Mouse (Mus musculus) liver, embryonic 15.5 days (tissue): ENCODE data around the gene Ctsa. TPM values are rescaled to one million over a fixed set of nuclear protein-coding genes. Genes with fewer than 3 reads are reported as not detected.
"Not testable (repeated sequence)": the region's sequence is repeated elsewhere in the genome, so short reads cannot be mapped to it uniquely, and the experiment has no call there.

Experiments used
- ATAC-seq: fragments of 200-750 bp; cut with Nextera tagmentation; 2 replicates; pipeline ENCODE4 v1.8.0; 2017; ENCODE audit warnings: moderate number of reproducible peaks, mild to moderate bottlenecking, moderate library complexity; ENCODE audit not compliant: insufficient read depth
- H3K27ac ChIP-seq: fragments of 300-500 bp; sonication (generic); replicated peaks from 2 replicates; pipeline ENCODE4 v1.5.1; 2015; ENCODE audit warnings: mild to moderate bottlenecking, inconsistent platforms
- H3K27me3 ChIP-seq: fragments of 300-500 bp; sonication (generic); 2 replicates; pipeline ENCODE4 v1.6.1; 2015; ENCODE audit warnings: mild to moderate bottlenecking, inconsistent platforms
- H3K36me3 ChIP-seq: fragments of 300-500 bp; sonication (generic); replicated peaks from 2 replicates; pipeline ENCODE4 v1.6.1; 2015; ENCODE audit warnings: moderate library complexity, mild to moderate bottlenecking, inconsistent platforms
- H3K4me1 ChIP-seq: fragments of 300-500 bp; sonication (generic); replicated peaks from 2 replicates; pipeline ENCODE4 v1.6.1; 2015; ENCODE audit warnings: inconsistent platforms
- H3K4me2 ChIP-seq: fragments of 300-500 bp; sonication (generic); 2 replicates; pipeline ENCODE4 v1.6.1; 2015; ENCODE audit warnings: moderate library complexity, mild to moderate bottlenecking, inconsistent platforms
- H3K4me3 ChIP-seq: fragments of 300-500 bp; sonication (generic); replicated peaks from 2 replicates; pipeline ENCODE4 v1.5.1; 2015; ENCODE audit warnings: mild to moderate bottlenecking, inconsistent platforms
- H3K9ac ChIP-seq: fragments of 300-500 bp; sonication (generic); 2 replicates; pipeline ENCODE4 v1.6.1; 2015; ENCODE audit warnings: moderate library complexity, mild to moderate bottlenecking, inconsistent platforms
- H3K9me3 ChIP-seq: fragments of 300-500 bp; sonication (generic); replicated peaks from 2 replicates; pipeline ENCODE4 v1.6.1; 2016; ENCODE audit warnings: inconsistent platforms
- WGBS: fragments of 180-500 bp; shearing (Covaris S2); methylation state at CpG from one replicate; pipeline ENCODE4 v1.1.7; 2015; ENCODE audit warnings: mixed read lengths; ENCODE audit not compliant: insufficient replicate concordance; 5-methylcytosine and 5-hydroxymethylcytosine counted together
- polyA plus RNA-seq: library from polyadenylated mRNA; unstranded; fragments of >200 nt; fragmentation: Nextera tagmentation; extraction: Ambion mirVana; gene quantifications from 2 replicates; pipeline ENCODE4 v1.2.1, GENCODE M21; 2015

Ctsa gene
- polyA plus RNA-seq, 1 experiment from 2014 or later = 75.4 TPM

DNA sequence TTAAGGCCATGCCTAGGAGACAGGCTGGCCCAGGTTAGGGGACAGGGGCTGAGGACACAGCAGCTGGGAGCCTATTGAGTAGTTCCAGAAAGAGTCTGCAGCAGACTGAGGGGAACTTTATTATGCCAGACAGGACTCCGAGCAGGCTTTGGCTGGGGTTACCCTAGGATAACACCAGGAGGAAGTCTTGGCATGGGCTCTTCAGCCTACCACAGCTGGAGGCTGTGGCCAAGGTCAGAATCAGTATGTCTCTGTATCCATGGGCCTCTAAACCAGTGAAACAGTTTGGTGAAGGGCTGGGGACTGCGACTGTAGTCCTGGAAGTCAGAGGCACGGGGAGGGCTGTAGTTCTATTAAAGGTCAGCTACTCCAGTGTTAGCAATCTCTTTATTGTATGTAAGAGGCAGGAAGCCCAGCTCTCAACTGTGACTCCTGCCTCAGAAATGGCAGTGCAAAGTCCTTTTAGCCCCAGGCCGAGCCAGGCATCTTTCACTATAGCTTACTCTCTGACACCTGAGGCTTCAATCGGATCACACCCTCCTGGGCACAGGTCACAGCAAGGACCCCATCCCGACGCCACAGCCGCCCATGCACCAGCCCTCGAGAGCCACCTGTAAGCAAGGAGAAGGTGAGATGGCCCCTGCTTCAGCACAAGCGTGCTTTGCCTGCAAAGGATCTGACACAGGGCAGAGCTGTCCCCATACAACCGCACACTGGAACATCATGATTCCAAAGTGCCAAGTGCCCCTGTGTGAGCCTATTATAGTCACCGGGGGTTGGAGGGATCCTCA, 40.1 kb upstream of the Ctsa start:
- Histone ChIP-seq H3K27ac (0 out of 2 replicates have a peak overlapping the region, but pooled peaks have one; percentile 33), H3K4me1 (peaks cover 35% of the 10 kb centered on the region), H3K27me3 (no peaks in the 10 kb centered on the region), H3K4me3 (no peak overlapping the region), H3K9ac (no peak overlapping the region), H3K4me2 (no peak overlapping the region), H3K36me3 (peaks cover 79% of the 10 kb centered on the region), H3K9me3 (no peaks in the 10 kb centered on the region)
- WGBS = 83% methylated on average over 12 of the region's 12 CpGs
- ATAC-seq = no peak

DNA sequence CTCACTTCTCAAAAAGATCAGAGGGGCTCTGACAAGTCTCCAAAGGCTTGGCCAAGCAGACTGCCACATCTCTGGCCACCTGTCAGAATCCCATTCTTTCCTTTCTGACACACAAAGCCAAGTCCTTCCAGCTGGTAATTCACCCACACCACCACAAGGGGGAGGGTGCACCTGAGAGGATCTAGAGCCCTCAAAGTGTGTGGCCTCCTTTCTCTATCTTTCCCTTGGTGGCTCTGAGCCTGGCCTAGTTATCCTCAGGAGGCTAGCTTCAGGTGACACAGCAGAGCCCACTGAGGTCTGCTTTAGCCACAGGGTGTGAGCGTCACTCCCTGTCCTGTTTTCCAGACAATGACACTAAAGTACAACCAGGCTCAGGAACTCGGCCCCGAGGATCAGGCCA, 39.4 kb upstream of the Ctsa start:
- Histone ChIP-seq H3K9ac (no peak overlapping the region), H3K4me2 (no peak overlapping the region), H3K27me3 (no peaks in the 10 kb centered on the region), H3K27ac (peak overlapping the region; percentile 42; the same call in 1 of the 2 replicates), H3K36me3 (peaks cover 82% of the 10 kb centered on the region), H3K4me1 (peaks cover 30% of the 10 kb centered on the region), H3K9me3 (no peaks in the 10 kb centered on the region), H3K4me3 (no peak overlapping the region)
- WGBS = 85% methylated on average over 3 of the region's 3 CpGs
- ATAC-seq = peak; percentile 17; the same call in 1 of the 2 replicates

DNA sequence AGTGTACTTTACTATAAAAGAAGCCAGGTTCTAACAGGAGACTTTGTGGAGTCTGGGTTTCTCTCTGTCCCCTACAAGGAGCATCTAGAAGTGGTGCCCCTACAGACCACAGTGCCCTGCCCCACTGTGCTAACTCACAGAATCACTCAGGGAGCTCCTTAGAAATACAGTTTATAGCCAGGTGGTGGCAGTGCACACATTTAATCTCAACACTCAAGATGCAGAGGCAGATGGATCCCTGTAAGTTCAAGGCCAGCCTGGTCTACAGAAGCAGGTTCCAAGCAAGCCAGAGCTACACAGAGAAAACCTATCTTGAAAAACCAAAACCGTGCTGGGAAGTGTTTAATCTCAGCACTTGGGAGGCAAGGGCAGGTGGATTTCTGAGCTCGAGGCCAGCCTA, 38.9 kb upstream of the Ctsa start:
- 76% methylated on average over 2 of the region's 2 CpGs for WGBS
- no peaks in the 10 kb centered on the region for H3K9me3 ChIP-seq
- no peak overlapping the region for H3K9ac ChIP-seq
- H3K27me3 ChIP-seq = no peaks in the 10 kb centered on the region
- ATAC-seq = no peak
- H3K4me2 ChIP-seq = no peak overlapping the region
- peak overlapping the region; percentile 46; the same call in 1 of the 2 replicates for H3K27ac ChIP-seq
- peaks cover 24% of the 10 kb centered on the region for H3K4me1 ChIP-seq
- H3K36me3 ChIP-seq = peaks cover 84% of the 10 kb centered on the region
- H3K4me3 ChIP-seq = no peak overlapping the region

DNA sequence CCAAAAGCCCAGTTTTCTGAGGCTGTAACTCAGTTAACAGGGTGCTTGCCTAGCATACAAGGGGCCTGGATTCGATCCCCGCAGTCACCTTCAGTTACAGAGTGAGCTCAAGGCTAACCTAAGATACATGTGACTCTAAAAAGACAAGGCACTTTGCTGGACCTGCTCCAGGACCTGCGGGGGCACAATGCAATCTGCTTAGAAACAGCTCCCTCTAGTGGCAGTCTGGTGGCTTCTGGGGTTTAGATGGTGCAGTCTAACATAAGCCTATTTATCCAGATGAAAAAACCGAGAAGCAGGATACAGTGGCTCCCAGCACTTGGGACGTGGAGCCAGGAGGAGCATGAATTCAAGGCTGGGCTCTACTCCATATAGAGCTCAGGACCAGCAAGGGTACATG, 38.4 kb upstream of the Ctsa start:
- H3K9me3 ChIP-seq = no peaks in the 10 kb centered on the region
- H3K4me3 ChIP-seq = no peak overlapping the region
- H3K9ac ChIP-seq = no peak overlapping the region
- H3K4me1 ChIP-seq = peaks cover 21% of the 10 kb centered on the region
- peaks cover 85% of the 10 kb centered on the region for H3K36me3 ChIP-seq
- no peak overlapping the region for H3K27ac ChIP-seq
- no peaks in the 10 kb centered on the region for H3K27me3 ChIP-seq
- WGBS = 28% methylated on average over 5 of the region's 5 CpGs
- H3K4me2 ChIP-seq = no peak overlapping the region
- ATAC-seq = peak; percentile 49

DNA sequence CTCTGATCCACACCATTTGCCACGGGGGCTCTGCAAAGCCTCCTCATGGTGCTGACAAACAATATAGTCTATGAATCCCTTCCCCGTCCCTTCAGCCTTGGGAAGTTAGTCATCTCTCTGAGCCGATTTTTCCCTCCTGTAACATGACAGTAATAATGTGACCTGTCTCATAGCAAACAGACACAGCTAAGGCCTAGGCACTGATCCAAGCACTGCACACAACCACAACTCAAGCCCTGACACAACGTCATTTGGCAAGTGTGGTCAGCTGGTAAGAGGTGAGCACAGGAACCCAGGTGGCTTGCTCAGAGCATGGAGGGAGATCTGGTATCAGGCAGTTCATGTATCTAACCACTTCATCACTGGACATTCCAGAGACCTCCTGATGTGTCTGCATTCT, 36.8 kb upstream of the Ctsa start:
- WGBS = 73% methylated on average over 4 of the region's 4 CpGs
- Histone ChIP-seq H3K36me3 (peaks cover 93% of the 10 kb centered on the region), H3K9ac (no peak overlapping the region), H3K4me3 (no peak overlapping the region), H3K4me1 (peaks cover 14% of the 10 kb centered on the region), H3K27me3 (no peaks in the 10 kb centered on the region), H3K9me3 (no peaks in the 10 kb centered on the region), H3K4me2 (no peak overlapping the region), H3K27ac (no peak overlapping the region)
- ATAC-seq = no peak

DNA sequence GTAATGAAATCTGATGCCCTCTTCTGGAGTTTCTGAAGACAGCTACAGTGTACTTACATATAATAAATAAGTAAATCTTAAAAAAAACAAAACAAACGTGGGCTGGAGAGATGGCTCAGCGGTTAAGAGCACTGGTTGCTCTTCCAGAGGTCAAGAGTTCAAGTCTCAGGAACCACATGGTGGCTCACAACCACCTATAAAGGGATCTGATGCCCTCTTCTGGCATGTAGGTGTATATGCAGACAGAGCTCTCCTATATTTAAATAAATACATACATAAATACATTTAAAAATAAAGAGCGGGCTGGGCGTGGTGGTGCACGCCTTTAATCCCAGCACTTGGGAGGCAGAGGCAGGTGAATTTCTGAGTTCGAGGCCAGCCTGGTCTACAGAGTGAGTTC, 34.1 kb upstream of the Ctsa start:
- ATAC-seq, H3K27me3 ChIP-seq, H3K4me2 ChIP-seq, H3K9ac ChIP-seq, H3K9me3 ChIP-seq, H3K27ac ChIP-seq, H3K4me3 ChIP-seq: not testable (repeated sequence)
- peaks cover 88% of the 10 kb centered on the region for H3K36me3 ChIP-seq
- H3K4me1 ChIP-seq = peaks cover 14% of the 10 kb centered on the region
- WGBS = 59% methylated on average over 6 of the region's 6 CpGs

DNA sequence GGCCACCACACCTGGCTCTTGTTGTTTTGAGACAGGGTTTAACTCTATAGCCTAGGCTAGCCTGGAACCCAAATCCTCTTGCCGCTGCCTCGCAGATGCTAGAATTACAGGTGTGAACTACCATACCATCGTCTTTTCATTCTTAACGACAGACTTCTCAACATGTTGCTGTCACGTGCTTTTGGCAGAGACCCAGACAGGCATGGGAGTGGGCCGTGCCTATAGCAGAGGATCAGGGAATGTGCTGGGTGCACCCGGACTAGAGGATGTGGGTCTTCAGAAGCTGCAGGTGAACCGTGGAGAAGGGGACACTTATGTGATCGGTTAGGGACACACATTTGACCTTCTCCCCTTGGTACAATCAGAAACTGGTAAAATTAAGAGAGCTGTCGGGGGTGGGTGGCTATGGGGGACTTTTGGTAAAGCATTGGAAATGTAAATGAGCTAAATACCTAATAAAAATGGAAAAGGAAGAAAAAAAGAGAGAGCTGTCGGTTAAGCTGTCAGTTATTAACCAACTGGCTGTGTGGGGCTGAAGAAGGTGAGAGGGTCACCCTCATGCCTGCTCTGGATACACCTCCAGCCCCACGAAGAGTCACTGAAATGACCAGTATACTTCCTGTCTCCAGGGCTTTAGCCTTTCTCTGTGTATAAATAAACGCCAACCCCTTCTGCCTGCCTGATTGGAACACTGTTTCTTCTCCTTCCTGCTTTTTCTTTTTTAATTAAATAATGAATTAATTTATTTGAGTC, 32.2 kb upstream of the Ctsa start:
- Histone ChIP-seq H3K4me1 (peaks cover 19% of the 10 kb centered on the region), H3K4me2 (no peak overlapping the region), H3K9ac (no peak overlapping the region), H3K36me3 (peaks cover 70% of the 10 kb centered on the region), H3K27me3 (no peaks in the 10 kb centered on the region), H3K9me3 (no peaks in the 10 kb centered on the region), H3K4me3 (no peak overlapping the region), H3K27ac (no peak overlapping the region)
- WGBS = 80% methylated on average over 13 of the region's 13 CpGs
- no peak for ATAC-seq

DNA sequence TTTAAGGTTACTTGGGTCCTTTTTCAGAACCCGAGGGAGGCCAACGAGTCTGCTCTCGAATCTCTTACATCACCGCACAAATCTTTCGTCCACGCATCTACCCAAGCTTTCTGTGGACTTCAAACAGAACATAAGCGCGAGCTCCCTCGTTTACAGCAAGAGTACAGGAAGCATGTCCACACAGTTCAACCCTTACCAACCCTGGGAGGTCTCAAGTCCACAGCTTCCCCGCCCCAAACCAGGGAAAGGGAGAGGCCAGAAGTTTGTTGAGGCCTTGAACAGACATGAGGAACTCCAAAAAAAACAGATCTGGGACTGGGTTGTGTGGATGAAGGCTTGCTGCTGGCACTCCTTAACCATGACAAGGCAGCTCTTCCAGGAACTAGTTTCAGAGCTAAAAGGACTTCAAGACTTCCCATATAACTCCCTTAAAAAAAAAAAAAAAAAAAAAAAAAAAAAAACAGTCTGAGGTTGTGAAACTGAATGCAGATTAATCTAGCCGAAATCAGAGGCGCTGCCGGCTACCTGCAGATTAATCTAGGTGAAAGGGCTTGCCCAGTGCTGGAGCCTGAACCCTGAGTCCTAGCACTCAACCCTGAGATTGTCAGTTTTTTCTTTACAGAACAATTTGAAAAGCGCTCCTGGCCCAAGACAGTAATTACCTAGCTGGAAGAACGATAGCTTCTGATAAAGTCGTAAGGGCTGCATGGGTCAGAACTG, 29.3 kb upstream of the Ctsa start:
- Histone ChIP-seq H3K27me3 (no peaks in the 10 kb centered on the region), H3K4me3 (peak overlapping the region; percentile 92), H3K36me3 (peaks cover 44% of the 10 kb centered on the region), H3K4me2 (peak overlapping the region; percentile 78), H3K4me1 (peaks cover 39% of the 10 kb centered on the region), H3K9ac (peak overlapping the region; percentile 89), H3K9me3 (no peaks in the 10 kb centered on the region), H3K27ac (peak overlapping the region; percentile 90)
- WGBS = 72% methylated on average over 16 of the region's 16 CpGs
- no peak for ATAC-seq

DNA sequence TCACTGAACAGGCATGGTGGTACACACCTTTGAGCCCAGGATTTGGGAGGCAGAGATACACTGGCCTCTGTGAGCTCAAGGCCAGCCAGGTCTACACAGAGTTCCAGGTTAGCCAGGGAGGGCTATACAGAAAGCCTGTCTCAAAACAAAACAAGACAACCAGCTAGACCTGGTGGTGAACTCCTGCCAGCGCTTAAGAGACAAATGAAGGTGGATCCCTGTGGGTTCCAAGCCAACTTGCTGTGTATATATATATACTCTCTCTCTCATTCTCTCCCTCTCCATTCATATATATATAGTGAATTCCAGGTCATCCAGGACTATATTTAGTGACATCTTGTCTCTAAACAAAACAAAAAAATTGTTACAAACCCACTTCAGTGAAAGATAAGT, 28.8 kb upstream of the Ctsa start:
- peak overlapping the region; percentile 89 for H3K9ac ChIP-seq
- WGBS = 48% methylated on average over 1 of the region's 1 CpGs
- peak overlapping the region; percentile 78 for H3K4me2 ChIP-seq
- H3K36me3 ChIP-seq = peaks cover 43% of the 10 kb centered on the region
- H3K27ac ChIP-seq = peak overlapping the region; percentile 90
- peak overlapping the region; percentile 92 for H3K4me3 ChIP-seq
- ATAC-seq = no peak
- H3K9me3 ChIP-seq = no peaks in the 10 kb centered on the region
- H3K27me3 ChIP-seq = no peaks in the 10 kb centered on the region
- H3K4me1 ChIP-seq = peaks cover 39% of the 10 kb centered on the region

DNA sequence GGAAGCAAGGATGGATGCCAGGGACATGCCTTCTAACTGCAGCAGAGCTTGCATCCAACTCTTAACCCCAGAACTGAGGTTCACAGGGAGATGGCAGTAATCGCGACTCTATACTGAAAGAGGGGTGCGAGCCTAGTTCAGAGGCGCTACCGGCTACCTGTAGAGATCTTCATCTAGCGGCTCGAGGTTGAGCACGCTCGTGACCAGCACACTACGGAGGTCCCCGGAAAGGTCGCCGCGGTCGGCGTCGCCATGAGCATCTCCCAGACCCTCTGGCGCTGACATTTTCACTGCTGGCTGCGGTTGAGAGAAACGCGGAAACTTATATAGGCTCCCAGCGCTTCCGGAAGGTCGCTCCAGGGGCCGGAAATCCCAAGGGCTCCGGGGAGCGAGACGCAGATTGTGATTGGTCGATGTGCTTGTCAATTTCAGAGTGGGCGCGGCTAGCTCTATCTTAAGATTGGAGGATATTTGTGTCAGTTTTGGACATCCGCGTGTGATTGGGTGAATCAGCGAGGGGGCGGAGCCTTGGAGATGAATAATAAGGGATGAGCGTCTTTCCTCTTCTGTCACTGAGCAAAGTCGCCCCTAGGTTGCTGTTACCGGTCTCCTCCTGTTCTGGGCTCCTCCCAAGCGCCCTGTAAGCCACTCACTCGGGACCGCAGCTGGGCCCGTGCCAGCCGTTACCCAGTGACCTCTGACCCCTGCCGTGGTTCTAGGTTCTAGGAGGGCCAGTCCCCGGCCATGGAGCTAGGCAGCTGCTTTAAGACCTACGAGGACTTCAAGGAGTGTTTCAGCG, 27.9 kb upstream of the Ctsa start, which contains the start of the genes Acot8 and Zswim3:
TSS of gene Acot8 (minus strand) at position 350 of the 799 bp plus-strand sequence.
TSS of gene Zswim3 (plus strand) at position 566 of the 799 bp plus-strand sequence.
- peak within 1 kb of the TSS; percentile 99 for H3K27ac ChIP-seq
- H3K27me3 ChIP-seq = no peaks in the 10 kb centered on the region
- H3K4me1 ChIP-seq = peaks cover 39% of the 10 kb centered on the region
- peak within 1 kb of the TSS; percentile 91 for H3K4me2 ChIP-seq
- WGBS = under 1% methylated on average over 47 of the region's 47 CpGs
- peak within 1 kb of the TSS; percentile 92 for H3K4me3 ChIP-seq
- H3K9me3 ChIP-seq = no peaks in the 10 kb centered on the region
- ATAC-seq = peak; percentile 93
- peaks cover 43% of the 10 kb centered on the region for H3K36me3 ChIP-seq
- H3K9ac ChIP-seq = peak within 1 kb of the TSS; percentile 89
